Comparison of ENCODE assay signal across 10 mouse cellular contexts in the genomic region with DNA sequence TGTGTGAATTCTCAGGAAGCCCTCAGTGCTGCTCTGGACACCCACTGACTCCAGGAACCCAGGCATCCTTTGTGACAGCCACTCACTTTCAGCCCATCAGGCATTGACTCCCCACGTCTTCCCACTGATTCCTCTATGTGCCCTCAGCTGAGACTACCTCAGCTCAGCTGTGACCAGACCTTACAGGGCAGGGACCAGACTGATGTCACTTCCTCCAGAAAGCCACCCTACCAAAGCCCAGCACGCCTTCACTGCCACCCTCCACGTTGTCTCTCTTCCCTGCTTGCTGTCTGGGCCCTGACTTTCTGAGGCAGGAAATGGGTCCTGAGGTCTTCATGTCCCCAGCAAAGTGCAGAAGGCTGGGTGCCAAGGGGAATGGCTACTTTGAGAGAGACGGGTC. TPM values are rescaled to one million over a fixed set of nuclear protein-coding genes. Genes with fewer than 3 reads are reported as not detected.
DNase-seq lines count a peak whose midpoint lies in the region; ATAC-seq and TF ChIP-seq lines count a peak whose summit lies in the region.
"Had no signal": no experiment of that assay in that cellular context is flagged by ENCODE, and none has a peak within 500 bp of the region (broad histone marks: within the 10 kb centered on the region; RNA-seq: fewer than 3 reads in every experiment).

No protein-coding gene starts in this region.

- ATAC-seq in hindbrain, postnatal 0 days, result no peak
- ATAC-seq in hindbrain, embryonic 13.5 days (ENCODE audit: low FRiP score), result no peak
- ATAC-seq: forebrain, embryonic 15.5 days had no signal

- peaks cover 40% of the 10 kb centered on the region for H3K4me1 ChIP-seq in hindbrain, embryonic 10.5 days (replicated peaks)
- no peaks in the 10 kb centered on the region for H3K4me1 ChIP-seq in hindbrain, postnatal 0 days (ENCODE audit: insufficient read depth, low read length)
- peaks cover 18% of the 10 kb centered on the region for H3K4me1 ChIP-seq in brown adipose tissue, adult 24 weeks (ENCODE audit: control insufficient read depth, insufficient read depth, insufficient read length, low read length)
- H3K4me1 ChIP-seq in limb, embryonic 10.5 days, result peaks cover 37% of the 10 kb centered on the region
- 0 out of 2 replicates have a peak, but pooled peaks cover 3% of the 10 kb centered on the region for H3K4me1 ChIP-seq in hindbrain, embryonic 13.5 days (replicated peaks)
- H3K4me1 ChIP-seq: forebrain, embryonic 15.5 days had no signal

- no peak overlapping the region for H3K4me3 ChIP-seq in hindbrain, embryonic 10.5 days
- no peak overlapping the region for H3K4me3 ChIP-seq in hindbrain, postnatal 0 days (ENCODE audit: low read length)
- H3K4me3 ChIP-seq in brown adipose tissue, adult 24 weeks (ENCODE audit: insufficient read depth, low read depth, low read length), result no peak overlapping the region
- H3K4me3 ChIP-seq in limb, embryonic 10.5 days, result no peak overlapping the region
- H3K4me3 ChIP-seq in hindbrain, embryonic 13.5 days, result no peak overlapping the region
- H3K4me3 ChIP-seq: forebrain, embryonic 15.5 days had no signal

- 0 out of 2 replicates have a peak overlapping the region, but pooled peaks have one; percentile 45 for H3K27ac ChIP-seq in hindbrain, embryonic 10.5 days
- no peak overlapping the region for H3K27ac ChIP-seq in hindbrain, postnatal 0 days
- H3K27ac ChIP-seq in brown adipose tissue, adult 24 weeks (replicated peaks; ENCODE audit: low read depth, low read length), result peak overlapping the region; percentile 70
- peak overlapping the region; percentile 26; the same call in 1 of the 2 replicates for H3K27ac ChIP-seq in limb, embryonic 10.5 days
- no peak overlapping the region for H3K27ac ChIP-seq in hindbrain, embryonic 13.5 days
- H3K27ac ChIP-seq: forebrain, embryonic 15.5 days; liver, embryonic 14.5 days had no signal

- WGBS in hindbrain, embryonic 10.5 days, result 59% methylated on average over 4 of the region's 4 CpGs
- WGBS in hindbrain, postnatal 0 days, result 52% methylated on average over 4 of the region's 4 CpGs
- 65% methylated on average over 4 of the region's 4 CpGs for WGBS in limb, embryonic 10.5 days
- 66% methylated on average over 4 of the region's 4 CpGs for WGBS in hindbrain, embryonic 13.5 days

- H3K9me3 ChIP-seq in hindbrain, embryonic 10.5 days, result no peaks in the 10 kb centered on the region
- no peaks in the 10 kb centered on the region for H3K9me3 ChIP-seq in hindbrain, postnatal 0 days (ENCODE audit: low read length)
- H3K9me3 ChIP-seq in limb, embryonic 10.5 days (replicated peaks), result no peaks in the 10 kb centered on the region
- no peaks in the 10 kb centered on the region for H3K9me3 ChIP-seq in hindbrain, embryonic 13.5 days
- H3K9me3 ChIP-seq: forebrain, embryonic 15.5 days had no signal

- no peak for DNase-seq in hindbrain, embryonic 10.5 days (ENCODE audit: low spot score)
- no peak for DNase-seq in hindbrain, postnatal 0 days (ENCODE audit: low spot score)
- DNase-seq in 3T3-L1 (ENCODE audit: low read depth, low spot score), result peak; percentile 40
- DNase-seq in limb, embryonic 10.5 days (ENCODE audit: low spot score), result no peak
- no peak for DNase-seq in layer of hippocampus, adult 18-20 months (ENCODE audit: low spot score in 2 of 2)
- no peak for DNase-seq in adrenal gland, postnatal 25 days

- no peaks in the 10 kb centered on the region for H3K36me3 ChIP-seq in hindbrain, embryonic 10.5 days
- no peaks in the 10 kb centered on the region for H3K36me3 ChIP-seq in hindbrain, postnatal 0 days (ENCODE audit: insufficient read depth, low read length)
- no peaks in the 10 kb centered on the region for H3K36me3 ChIP-seq in limb, embryonic 10.5 days
- no peaks in the 10 kb centered on the region for H3K36me3 ChIP-seq in hindbrain, embryonic 13.5 days
- H3K36me3 ChIP-seq: forebrain, embryonic 15.5 days had no signal

- TF ChIP-seq CTCF in hindbrain, postnatal 0 days (IDR thresholded peaks at IDR 0.05; ENCODE audit: low read depth), result no peak

- no peak overlapping the region for H3K9ac ChIP-seq in hindbrain, postnatal 0 days (replicated peaks; ENCODE audit: low read length)
- no peak overlapping the region for H3K9ac ChIP-seq in hindbrain, embryonic 13.5 days
- H3K9ac ChIP-seq: forebrain, embryonic 15.5 days; liver, embryonic 14.5 days had no signal

- no peak overlapping the region for H3K4me2 ChIP-seq in hindbrain, postnatal 0 days (ENCODE audit: low read depth, low read length)
- no peak overlapping the region for H3K4me2 ChIP-seq in hindbrain, embryonic 13.5 days
- H3K4me2 ChIP-seq: forebrain, embryonic 15.5 days had no signal

- peaks cover 2% of the 10 kb centered on the region; the same call in 1 of the 2 replicates for H3K27me3 ChIP-seq in hindbrain, embryonic 10.5 days (ENCODE audit: insufficient read depth, poor library complexity, severe bottlenecking)
- H3K27me3 ChIP-seq in hindbrain, postnatal 0 days (ENCODE audit: insufficient read depth, low read length), result no peaks in the 10 kb centered on the region
- H3K27me3 ChIP-seq in limb, embryonic 10.5 days (ENCODE audit: low read depth, poor library complexity, severe bottlenecking), result peaks cover 6% of the 10 kb centered on the region; the same call in 1 of the 2 replicates
- peaks cover 2% of the 10 kb centered on the region; the same call in 1 of the 2 replicates for H3K27me3 ChIP-seq in hindbrain, embryonic 13.5 days
- H3K27me3 ChIP-seq: forebrain, embryonic 15.5 days had no signal

RNA-seq across cellular contexts. Expression of gene Mall, which starts 6.5 kb away (rescaled TPM):
- 0.77 and 1.8 TPM in 2 replicates for polyA plus RNA-seq in hindbrain, embryonic 10.5 days (2016; fragmentation: Nextera tagmentation; extraction: Ambion mirVana)
- 1.5 and 1.8 TPM in 2 replicates for total RNA-seq in hindbrain, postnatal 0 days (2014; rRNA removed)
- polyA plus RNA-seq in hindbrain, postnatal 0 days (2015; fragmentation: Nextera tagmentation; extraction: Ambion mirVana), result 0.55 and 0.57 TPM in 2 replicates
- polyA plus RNA-seq in brown adipose tissue, adult 24 weeks (2012; ENCODE audit: insufficient read depth, insufficient read length, missing spikeins), result 2.4 and 3.4 TPM in 2 replicates
- 1.3 and 1.8 TPM in 2 replicates for polyA plus RNA-seq in limb, embryonic 10.5 days (2016; fragmentation: Nextera tagmentation; extraction: Ambion mirVana)
- 1 to 10 TPM in 1 of 2 experiments, under 1 TPM in 1; 0.87 to 1.1 TPM for total RNA-seq in layer of hippocampus, adult 18-20 months (2021)
- polyA plus RNA-seq in hindbrain, embryonic 13.5 days (2015; fragmentation: Nextera tagmentation; extraction: Ambion mirVana), result 0.60 and 0.69 TPM in 2 replicates
- 0.61 and 0.76 TPM in 2 replicates for total RNA-seq in adrenal gland, postnatal 25 days (2021)

Comparison
In these comparisons a context has a peak if more than half of its experiments do, and no peak if none do; other contexts are left out.
1. H3K27ac ChIP-seq: peak in hindbrain, embryonic 10.5 days (single experiment), brown adipose tissue, adult 24 weeks (single experiment) and limb, embryonic 10.5 days (single experiment); none in hindbrain, postnatal 0 days (single experiment) and hindbrain, embryonic 13.5 days (single experiment).